Mouse (Mus musculus) E14TG2a.4 (cell line): ENCODE measurements around the gene Chrna5.
"Not testable (repeated sequence)": the region's sequence is repeated elsewhere in the genome, so short reads cannot be mapped to it uniquely, and the experiment has no call there.

ENCODE experiments used
- H3K27me3 ChIP-seq: 2 replicates; pipeline ENCODE4 v1.6.1; 2014; ENCODE audit warnings: low read length, control low read depth; ENCODE audit not compliant: insufficient read depth
- H3K36me3 ChIP-seq: 2 replicates; pipeline ENCODE4 v1.6.1; 2014; ENCODE audit warnings: low read length, control low read depth; ENCODE audit not compliant: insufficient read depth
- H3K4me1 ChIP-seq: replicated peaks from 2 replicates; pipeline ENCODE4 v1.6.1; 2014; ENCODE audit warnings: low read depth, low read length, control low read depth
- H3K4me3 ChIP-seq: replicated peaks from 2 replicates; pipeline ENCODE4 v1.5.1; 2014; ENCODE audit warnings: mild to moderate bottlenecking, low read length
- H3K9me3 ChIP-seq: 2 replicates; pipeline ENCODE4 v1.6.1; 2014; ENCODE audit warnings: low read length, control low read depth
- CTCF ChIP-seq: conservative IDR thresholded peaks from 2 replicates; pipeline ENCODE4 v1.5.1; 2014; ENCODE audit warnings: low read length
- NANOG ChIP-seq: IDR thresholded peaks from 2 replicates; pipeline ENCODE4 v1.6.1; 2014; ENCODE audit warnings: borderline replicate concordance, low read length, mixed read lengths
- POU5F1 ChIP-seq: IDR thresholded peaks from 2 replicates; pipeline ENCODE4 v1.6.1; 2014; ENCODE audit warnings: low read length, borderline replicate concordance

Gene Chrna5

GRCm38 (mm10) chr9:54980674-54981073, at the start of gene Chrna5:
Chrna5 (plus strand) TSS chr9:54980880.
- TF ChIP-seq CTCF (no peak), POU5F1 (no peak), NANOG (no peak)

DNA sequence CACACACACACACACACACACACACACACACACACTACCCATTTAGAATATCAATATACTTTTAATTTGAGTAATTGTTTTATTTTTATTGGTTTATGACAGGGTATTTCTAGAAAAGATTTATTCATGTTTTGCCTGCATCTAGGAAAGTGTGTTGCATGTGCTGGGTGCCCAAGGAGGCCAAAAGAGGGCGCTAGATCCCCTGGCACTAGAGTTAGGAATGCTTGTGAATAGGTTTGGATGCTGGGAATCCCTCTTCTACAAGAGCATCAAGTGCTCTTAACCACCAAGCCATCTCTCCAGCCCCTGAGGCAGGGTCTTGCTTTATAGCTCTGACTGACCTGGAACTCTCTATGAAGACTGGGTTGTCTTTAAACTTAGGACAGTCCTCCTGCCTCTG, 48.9 kb upstream of the Chrna5 start:
- Histone ChIP-seq H3K9me3 (no peaks in the 10 kb centered on the region), H3K27me3 (no peaks in the 10 kb centered on the region), H3K4me1 (no peaks in the 10 kb centered on the region), H3K4me3 (no peak overlapping the region), H3K36me3 (no peaks in the 10 kb centered on the region)
- TF ChIP-seq POU5F1: no peak
- peak; percentile 96 for TF ChIP-seq CTCF
- no peak for TF ChIP-seq NANOG

More at GRCm38 (mm10) chr9:54980674-54981073, at the start of gene Chrna5:
- Histone ChIP-seq H3K4me1 (peaks cover 22% of the 10 kb centered on the region), H3K4me3 (peak within 1 kb of the TSS; percentile 84), H3K36me3 (no peaks in the 10 kb centered on the region), H3K9me3 (peaks cover 5% of the 10 kb centered on the region), H3K27me3 (peaks cover 34% of the 10 kb centered on the region)

DNA sequence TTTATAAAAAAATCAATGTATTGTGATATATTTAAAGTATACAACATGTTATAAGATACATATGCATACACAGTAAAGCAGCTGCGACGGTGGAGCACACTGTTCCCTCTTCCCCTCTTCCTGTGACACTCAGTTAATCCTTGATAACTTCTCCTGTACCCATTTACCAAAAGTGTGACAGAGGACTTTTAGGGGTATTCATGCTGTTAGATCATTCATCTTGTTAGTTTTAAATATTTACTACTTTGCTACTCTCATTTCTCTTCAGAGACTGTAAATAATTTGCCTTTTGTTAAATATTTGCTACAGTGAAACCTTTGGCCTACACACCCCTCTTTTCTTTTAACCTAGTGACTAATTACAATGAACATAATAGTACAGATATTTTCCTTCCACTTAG, 48.3 kb upstream of the Chrna5 start:
- no peaks in the 10 kb centered on the region for H3K4me1 ChIP-seq
- no peak overlapping the region for H3K4me3 ChIP-seq
- no peaks in the 10 kb centered on the region for H3K36me3 ChIP-seq
- no peak for TF ChIP-seq NANOG
- TF ChIP-seq CTCF: no peak
- TF ChIP-seq POU5F1: no peak
- no peaks in the 10 kb centered on the region for H3K27me3 ChIP-seq
- H3K9me3 ChIP-seq: no peaks in the 10 kb centered on the region

GRCm38 (mm10) chr9:54942071-54942470, 38.6 kb upstream of the Chrna5 start:
- H3K9me3 ChIP-seq: no peaks in the 10 kb centered on the region
- no peaks in the 10 kb centered on the region for H3K36me3 ChIP-seq
- H3K27me3 ChIP-seq: no peaks in the 10 kb centered on the region
- H3K4me3 ChIP-seq: no peak overlapping the region
- no peak for TF ChIP-seq NANOG
- no peak for TF ChIP-seq CTCF
- no peak for TF ChIP-seq POU5F1
- peaks cover 8% of the 10 kb centered on the region; the same call in 1 of the 2 replicates for H3K4me1 ChIP-seq

DNA sequence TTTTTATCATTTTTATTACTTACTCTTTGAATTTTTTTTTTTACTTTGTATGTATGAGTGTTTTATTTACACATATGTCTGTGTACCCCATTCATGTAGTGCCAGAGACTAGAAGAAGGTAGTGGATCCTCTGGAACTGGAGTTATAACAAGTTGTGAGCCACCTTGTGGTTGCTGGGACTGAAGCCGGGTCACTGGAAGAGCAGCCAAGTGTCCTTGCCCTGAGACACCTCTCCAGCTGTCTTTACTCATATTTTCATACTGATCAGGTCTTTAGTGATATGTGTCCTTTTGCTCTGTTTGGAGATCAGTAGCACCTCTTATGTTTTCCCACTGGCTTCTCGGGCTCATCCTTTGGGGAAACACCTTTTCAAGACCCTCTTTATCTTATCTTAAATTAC, 36.2 kb upstream of the Chrna5 start:
- no peaks in the 10 kb centered on the region for H3K36me3 ChIP-seq
- TF ChIP-seq POU5F1 (no peak), CTCF (no peak), NANOG (no peak)

DNA sequence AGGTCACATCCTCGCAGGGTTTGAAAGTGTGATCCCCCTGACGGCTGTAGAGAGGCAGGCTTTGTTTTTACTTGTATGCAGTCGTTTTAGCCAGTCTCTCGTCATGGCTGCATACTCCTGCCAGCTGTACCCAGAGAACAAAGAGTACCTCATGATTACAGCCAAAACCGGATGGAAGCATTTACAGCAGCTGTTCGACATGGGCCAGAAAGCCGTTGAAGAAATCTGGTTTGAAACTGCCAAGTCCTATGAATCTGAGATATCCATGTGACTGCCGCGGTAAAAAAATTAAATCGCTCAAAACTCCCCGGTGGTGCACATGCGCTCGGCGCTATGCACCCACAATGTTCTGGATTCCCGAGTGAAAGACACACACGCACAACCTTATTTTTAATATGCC, 34.4 kb upstream of the Chrna5 start:
- Histone ChIP-seq H3K4me1 (peaks cover 16% of the 10 kb centered on the region), H3K36me3 (no peaks in the 10 kb centered on the region), H3K27me3 (no peaks in the 10 kb centered on the region), H3K4me3 (peak overlapping the region; percentile 63), H3K9me3 (no peaks in the 10 kb centered on the region)
- TF ChIP-seq NANOG (no peak), CTCF (no peak), POU5F1 (no peak)

More for the DNA sequence above, 36.2 kb upstream of the Chrna5 start:
- Histone ChIP-seq H3K27me3 (no peaks in the 10 kb centered on the region), H3K9me3 (no peaks in the 10 kb centered on the region), H3K4me3 (no peak overlapping the region), H3K4me1 (peaks cover 10% of the 10 kb centered on the region)

DNA sequence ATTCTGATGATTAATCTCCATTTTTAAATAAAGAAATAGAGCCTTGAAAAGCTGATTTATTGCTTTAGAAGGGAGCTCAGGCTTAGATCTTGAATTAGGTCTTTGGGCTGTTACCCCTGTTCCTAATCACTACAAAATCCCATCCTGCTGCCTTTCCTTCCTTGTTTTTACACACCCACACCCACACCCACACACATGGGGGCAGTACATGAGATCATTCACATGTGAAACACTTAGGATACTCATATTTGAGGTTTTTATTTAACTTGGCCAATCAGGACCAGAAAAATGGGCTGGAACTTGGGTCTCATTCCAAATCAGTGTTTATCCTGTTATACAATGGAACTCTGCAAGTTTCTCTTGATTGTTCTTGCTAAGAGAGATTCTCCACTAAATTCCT, 31.2 kb upstream of the Chrna5 start:
- TF ChIP-seq NANOG (no peak), POU5F1 (no peak), CTCF (no peak)
- peaks cover 31% of the 10 kb centered on the region for H3K36me3 ChIP-seq
- H3K4me1 ChIP-seq: peaks cover 35% of the 10 kb centered on the region
- no peaks in the 10 kb centered on the region for H3K27me3 ChIP-seq
- H3K4me3 ChIP-seq: peak overlapping the region; percentile 96; the same call in 1 of the 2 replicates
- no peaks in the 10 kb centered on the region for H3K9me3 ChIP-seq

DNA sequence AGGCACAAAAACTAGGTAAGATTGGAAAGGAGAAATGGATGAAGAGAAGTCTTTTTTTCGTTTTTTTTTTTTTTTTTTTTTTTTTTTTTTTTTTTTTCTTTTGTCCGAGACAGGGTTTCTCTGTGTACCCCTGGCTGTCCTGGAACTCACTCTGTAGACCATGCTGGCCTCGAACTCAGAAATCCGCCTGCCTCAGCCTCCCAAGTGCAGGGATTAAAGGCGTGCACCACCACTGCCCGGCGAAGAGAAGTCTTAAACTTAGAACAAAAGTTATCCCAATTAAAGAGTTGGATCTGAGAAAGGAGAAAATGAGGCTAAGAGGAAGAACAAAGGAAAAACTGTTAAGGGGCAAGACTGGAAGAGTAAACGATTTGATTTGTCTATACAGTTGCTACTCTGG, 30.5 kb upstream of the Chrna5 start:
- H3K27me3 ChIP-seq, H3K9me3 ChIP-seq: not testable (repeated sequence)
- H3K4me3 ChIP-seq: peak overlapping the region; percentile 96
- peaks cover 37% of the 10 kb centered on the region for H3K36me3 ChIP-seq
- peaks cover 36% of the 10 kb centered on the region for H3K4me1 ChIP-seq

DNA sequence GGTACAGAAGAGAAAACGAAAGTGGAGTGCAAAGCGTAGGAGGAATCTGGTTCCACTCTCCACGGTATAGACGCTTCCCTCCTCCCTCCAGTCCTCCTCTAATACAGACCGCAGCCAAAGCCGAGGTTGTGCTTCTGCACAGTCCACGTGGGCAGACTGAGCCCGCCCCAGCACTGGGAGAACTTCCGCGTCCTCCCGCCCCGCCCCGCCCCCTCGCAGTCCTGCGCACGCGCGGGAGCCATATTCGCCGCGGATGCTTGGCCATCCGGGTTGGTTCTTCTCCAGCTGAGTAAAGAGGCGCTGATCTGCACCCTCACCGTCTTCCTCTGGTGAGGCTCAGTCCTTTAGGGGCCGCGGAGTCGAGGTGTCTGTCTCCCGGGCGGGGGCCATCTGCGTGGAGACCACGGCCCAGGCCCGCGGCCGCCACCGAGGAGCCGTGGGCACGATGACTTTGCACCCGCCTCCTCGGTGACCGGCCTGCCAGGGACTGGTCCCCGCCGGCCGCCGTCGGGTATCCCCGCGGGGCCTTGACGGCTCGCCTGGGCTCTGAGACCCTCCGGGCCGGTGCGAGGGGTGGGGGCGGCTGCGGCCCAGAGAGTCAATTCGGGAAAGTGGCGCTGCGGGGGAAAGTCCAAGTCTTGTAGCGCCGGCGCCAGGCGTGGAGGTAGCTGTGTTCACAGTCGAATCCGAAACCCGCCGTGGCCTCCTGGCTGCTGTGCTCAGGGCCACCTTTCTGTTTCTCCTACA, 29.9 kb upstream of the Chrna5 start, which contains the start of the genes Psma4 and AY074887:
TSS of gene Psma4 (plus strand) at position 216 of the 747 bp plus-strand sequence.
TSS of gene AY074887 (minus strand) at position 424 of the 747 bp plus-strand sequence.
- no peaks in the 10 kb centered on the region for H3K27me3 ChIP-seq
- peak within 1 kb of the TSS; percentile 96 for H3K4me3 ChIP-seq
- TF ChIP-seq POU5F1 (no peak), NANOG (no peak), CTCF (no peak)

More for the DNA sequence above, 29.9 kb upstream of the Chrna5 start, which contains the start of the genes Psma4 and AY074887:
- no peaks in the 10 kb centered on the region for H3K9me3 ChIP-seq
- H3K4me1 ChIP-seq: peaks cover 42% of the 10 kb centered on the region
- H3K36me3 ChIP-seq: peaks cover 43% of the 10 kb centered on the region
